Mouse (Mus musculus): Measurements from ENCODE around the gene Gm42517. TPM values are rescaled to one million over a fixed set of nuclear protein-coding genes. Genes with fewer than 3 reads are reported as not detected.
A peak's percentile ranks its signal among the peaks of the same experiment; 100 is the strongest.

The Gm42517 gene
- polyA plus RNA-seq (2015; fragmentation: Nextera tagmentation; extraction: Ambion mirVana): 2.8 and 3.8 TPM in 2 replicates

GRCm38 (mm10) chr5:108367871-108368332 lies at the start of gene Gm42517:
Gene Gm42517 (minus strand): TSS chr5:108367922.
- no peaks in the 10 kb centered on the region for H3K36me3 ChIP-seq
- peak within 1 kb of the TSS; percentile 66 for H3K4me3 ChIP-seq
- no peaks in the 10 kb centered on the region for H3K9me3 ChIP-seq
- peak within 1 kb of the TSS; percentile 94 for H3K4me2 ChIP-seq
- ATAC-seq (ENCODE audit: low FRiP score, low read depth): peak; percentile 52
- H3K9ac ChIP-seq: peak within 1 kb of the TSS; percentile 59
- peaks cover 43% of the 10 kb centered on the region for H3K4me1 ChIP-seq (replicated peaks)
- H3K27ac ChIP-seq (replicated peaks): peak within 1 kb of the TSS; percentile 33; the same call in 1 of the 2 replicates
- under 1% methylated on average over 24 of the region's 36 CpGs for WGBS
- H3K27me3 ChIP-seq: peaks cover 67% of the 10 kb centered on the region

GRCm38 (mm10) chr5:108414711-108415110 lies 47.0 kb upstream of the Gm42517 start:
- Histone ChIP-seq H3K9ac (no peak overlapping the region), H3K9me3 (no peaks in the 10 kb centered on the region), H3K4me2 (no peak overlapping the region), H3K4me1 (replicated peaks) (no peaks in the 10 kb centered on the region), H3K4me3 (no peak overlapping the region), H3K27me3 (no peaks in the 10 kb centered on the region), H3K36me3 (no peaks in the 10 kb centered on the region), H3K27ac (replicated peaks) (no peak overlapping the region)
- 90% methylated on average over 2 of the region's 2 CpGs for WGBS
- no peak for ATAC-seq (ENCODE audit: low FRiP score, low read depth)

DNA sequence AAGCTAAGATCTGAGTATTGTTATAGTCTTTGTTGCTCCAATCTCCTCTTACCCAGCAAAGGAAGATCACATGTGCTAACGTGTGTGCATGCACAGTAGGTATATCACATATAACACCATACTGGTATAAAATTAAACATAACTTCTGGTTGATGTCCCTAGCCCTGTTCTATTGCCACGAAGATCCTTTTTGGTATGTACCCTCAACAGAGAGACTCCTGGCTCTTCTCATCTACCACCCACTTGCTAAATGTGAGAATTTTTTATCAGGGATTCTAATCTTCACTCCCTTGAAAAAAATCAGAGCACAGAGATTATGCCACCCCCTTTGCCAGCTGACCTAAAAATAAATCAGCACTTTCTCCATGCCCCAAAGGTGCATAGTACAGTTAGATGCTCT lies 39.3 kb upstream of the Gm42517 start:
- no peak overlapping the region for H3K4me3 ChIP-seq
- ATAC-seq (ENCODE audit: low FRiP score, low read depth): no peak
- H3K9me3 ChIP-seq: no peaks in the 10 kb centered on the region
- 76% methylated on average over 2 of the region's 2 CpGs for WGBS
- H3K4me2 ChIP-seq: no peak overlapping the region
- H3K9ac ChIP-seq: no peak overlapping the region
- H3K4me1 ChIP-seq (replicated peaks): no peaks in the 10 kb centered on the region
- no peaks in the 10 kb centered on the region for H3K27me3 ChIP-seq
- H3K36me3 ChIP-seq: no peaks in the 10 kb centered on the region
- no peak overlapping the region for H3K27ac ChIP-seq (replicated peaks)

DNA sequence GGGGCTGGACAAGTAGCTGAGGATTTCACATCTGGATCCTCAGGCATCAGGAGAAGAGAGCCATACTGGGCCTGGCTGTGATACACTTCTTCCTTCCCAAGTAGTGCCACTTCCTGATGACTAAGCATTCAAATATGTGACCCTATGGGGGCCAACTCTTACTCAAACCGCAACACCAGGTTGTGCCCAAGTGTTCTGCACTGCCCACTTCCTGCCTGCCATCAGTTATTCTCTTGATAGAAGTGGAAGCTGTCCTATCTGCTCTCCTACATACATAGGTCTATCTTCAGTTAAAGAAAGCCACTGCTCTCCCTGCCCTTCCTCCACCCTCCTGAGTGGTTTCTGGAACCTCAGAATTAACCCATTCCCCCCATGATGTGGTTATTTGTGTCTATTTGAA lies 37.7 kb upstream of the Gm42517 start:
- Histone ChIP-seq H3K27ac (replicated peaks) (no peak overlapping the region), H3K27me3 (no peaks in the 10 kb centered on the region), H3K4me1 (replicated peaks) (no peaks in the 10 kb centered on the region), H3K4me2 (no peak overlapping the region), H3K4me3 (no peak overlapping the region), H3K36me3 (no peaks in the 10 kb centered on the region), H3K9me3 (no peaks in the 10 kb centered on the region), H3K9ac (no peak overlapping the region)
- WGBS: 67% methylated on average over 1 of the region's 1 CpGs
- ATAC-seq (ENCODE audit: low FRiP score, low read depth): no peak

- 81% methylated on average over 4 of the region's 4 CpGs for WGBS
- Histone ChIP-seq H3K4me3 (no peak overlapping the region), H3K9ac (no peak overlapping the region), H3K27me3 (no peaks in the 10 kb centered on the region), H3K9me3 (no peaks in the 10 kb centered on the region), H3K36me3 (no peaks in the 10 kb centered on the region), H3K4me1 (replicated peaks) (no peaks in the 10 kb centered on the region), H3K27ac (replicated peaks) (no peak overlapping the region), H3K4me2 (no peak overlapping the region)
- no peak for ATAC-seq (ENCODE audit: low FRiP score, low read depth)
Measured at GRCm38 (mm10) chr5:108403453-108403852, 35.7 kb upstream of the Gm42517 start.

DNA sequence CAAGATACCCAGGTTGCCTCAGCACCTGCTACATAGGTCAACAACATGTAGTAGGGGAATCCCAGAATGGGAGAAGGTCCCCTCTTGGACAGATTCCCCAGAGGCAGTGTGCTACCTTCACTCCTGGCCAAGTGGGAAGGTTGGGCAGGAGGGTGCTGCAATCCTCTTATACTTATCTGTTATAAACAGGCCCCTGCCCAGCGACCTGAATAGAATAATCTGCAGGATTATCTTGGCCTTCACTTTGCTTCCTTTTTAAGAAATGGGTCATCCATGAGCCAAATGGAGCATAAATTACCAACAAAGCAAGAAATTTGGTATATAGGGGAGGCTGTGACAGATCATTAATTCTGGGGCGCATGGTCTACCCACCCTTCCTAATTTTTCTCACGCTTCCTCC lies 22.0 kb upstream of the Gm42517 start:
- no peaks in the 10 kb centered on the region for H3K9me3 ChIP-seq
- no peak for ATAC-seq (ENCODE audit: low FRiP score, low read depth)
- H3K27ac ChIP-seq (replicated peaks): no peak overlapping the region
- no peaks in the 10 kb centered on the region for H3K4me1 ChIP-seq (replicated peaks)
- 78% methylated on average over 3 of the region's 3 CpGs for WGBS
- no peaks in the 10 kb centered on the region for H3K27me3 ChIP-seq
- no peak overlapping the region for H3K9ac ChIP-seq
- no peak overlapping the region for H3K4me2 ChIP-seq
- no peaks in the 10 kb centered on the region for H3K36me3 ChIP-seq
- no peak overlapping the region for H3K4me3 ChIP-seq

DNA sequence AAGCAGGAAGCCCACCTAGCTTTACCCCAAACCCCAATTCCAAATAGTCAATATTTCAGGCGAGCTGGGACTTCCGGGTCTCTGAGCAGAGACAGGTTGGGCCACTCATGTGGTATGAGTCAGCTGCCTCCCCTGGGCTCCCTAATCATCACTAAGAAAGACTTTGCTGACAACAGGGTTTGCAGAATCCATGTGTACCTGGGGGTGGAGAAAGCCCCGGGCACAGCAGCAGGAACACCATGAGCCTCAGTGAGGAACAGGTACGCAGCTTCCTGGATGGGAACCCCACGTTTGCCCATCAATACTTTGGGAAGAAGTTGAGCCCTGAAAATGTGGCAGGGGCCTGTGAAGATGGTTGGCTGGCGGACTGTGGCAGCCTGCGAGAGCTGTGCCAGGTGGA lies 20.5 kb upstream of the Gm42517 start, which contains the start of gene Pde6b:
TSS of gene Pde6b (plus strand) at position 191 of the 400 bp plus-strand sequence.
- no peak within 1 kb of the TSS for H3K9ac ChIP-seq
- no peak within 1 kb of the TSS for H3K4me2 ChIP-seq
- no peak within 1 kb of the TSS for H3K27ac ChIP-seq (replicated peaks)
- H3K4me1 ChIP-seq (replicated peaks): no peaks in the 10 kb centered on the region
- WGBS: 79% methylated on average over 7 of the region's 7 CpGs
- H3K4me3 ChIP-seq: no peak within 1 kb of the TSS
- H3K9me3 ChIP-seq: no peaks in the 10 kb centered on the region
- H3K36me3 ChIP-seq: no peaks in the 10 kb centered on the region
- H3K27me3 ChIP-seq: no peaks in the 10 kb centered on the region
- no peak for ATAC-seq (ENCODE audit: low FRiP score, low read depth)

- no peak overlapping the region for H3K9ac ChIP-seq
- H3K4me2 ChIP-seq: no peak overlapping the region
- no peaks in the 10 kb centered on the region for H3K27me3 ChIP-seq
- H3K36me3 ChIP-seq: no peaks in the 10 kb centered on the region
- no peaks in the 10 kb centered on the region for H3K4me1 ChIP-seq (replicated peaks)
- ATAC-seq (ENCODE audit: low FRiP score, low read depth): no peak
- no peaks in the 10 kb centered on the region for H3K9me3 ChIP-seq
- no peak overlapping the region for H3K27ac ChIP-seq (replicated peaks)
- no peak overlapping the region for H3K4me3 ChIP-seq
- 79% methylated on average over 4 of the region's 4 CpGs for WGBS
Measured at GRCm38 (mm10) chr5:108386449-108386848, 18.7 kb upstream of the Gm42517 start.

DNA sequence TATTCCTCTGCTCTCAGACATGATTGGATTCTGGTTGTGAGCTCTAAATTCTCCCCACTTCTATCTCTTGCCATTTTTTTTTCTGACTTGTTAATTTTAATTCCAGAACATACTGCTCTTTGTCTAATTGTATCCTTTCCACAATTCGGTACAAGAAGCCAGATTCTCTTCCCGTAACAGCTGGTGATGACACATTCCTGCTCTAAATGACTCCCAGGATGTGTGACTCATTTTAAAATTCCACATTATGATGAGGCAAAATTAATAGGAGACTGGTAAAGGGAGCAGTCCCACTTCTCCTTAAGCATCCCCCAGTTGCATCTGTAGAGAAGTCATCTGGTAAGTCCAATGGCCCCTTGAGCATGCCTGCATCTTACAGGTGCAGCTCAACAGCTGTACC lies 17.9 kb upstream of the Gm42517 start:
- H3K4me3 ChIP-seq: no peak overlapping the region
- H3K4me2 ChIP-seq: no peak overlapping the region
- no peaks in the 10 kb centered on the region for H3K27me3 ChIP-seq
- H3K9me3 ChIP-seq: no peaks in the 10 kb centered on the region
- no peak overlapping the region for H3K27ac ChIP-seq (replicated peaks)
- no peak overlapping the region for H3K9ac ChIP-seq
- WGBS: 89% methylated on average over 2 of the region's 2 CpGs
- H3K36me3 ChIP-seq: no peaks in the 10 kb centered on the region
- no peak for ATAC-seq (ENCODE audit: low FRiP score, low read depth)
- H3K4me1 ChIP-seq (replicated peaks): no peaks in the 10 kb centered on the region

GRCm38 (mm10) chr5:108378346-108378745 lies 10.6 kb upstream of the Gm42517 start:
- WGBS: 94% methylated on average over 4 of the region's 4 CpGs
- no peak for ATAC-seq (ENCODE audit: low FRiP score, low read depth)
- H3K27me3 ChIP-seq: peaks cover 2% of the 10 kb centered on the region

GRCm38 (mm10) chr5:108376059-108376458 lies 8.3 kb upstream of the Gm42517 start:
- 69% methylated on average over 1 of the region's 1 CpGs for WGBS
- Histone ChIP-seq H3K27ac (replicated peaks) (no peak overlapping the region), H3K9me3 (no peaks in the 10 kb centered on the region), H3K36me3 (no peaks in the 10 kb centered on the region), H3K9ac (no peak overlapping the region), H3K4me3 (no peak overlapping the region), H3K27me3 (peaks cover 22% of the 10 kb centered on the region), H3K4me1 (replicated peaks) (no peaks in the 10 kb centered on the region), H3K4me2 (no peak overlapping the region)
- ATAC-seq (ENCODE audit: low FRiP score, low read depth): no peak

More at GRCm38 (mm10) chr5:108378346-108378745, 10.6 kb upstream of the Gm42517 start:
- Histone ChIP-seq H3K9me3 (no peaks in the 10 kb centered on the region), H3K9ac (no peak overlapping the region), H3K27ac (replicated peaks) (no peak overlapping the region), H3K4me2 (no peak overlapping the region), H3K36me3 (no peaks in the 10 kb centered on the region), H3K4me3 (no peak overlapping the region), H3K4me1 (replicated peaks) (no peaks in the 10 kb centered on the region)

DNA sequence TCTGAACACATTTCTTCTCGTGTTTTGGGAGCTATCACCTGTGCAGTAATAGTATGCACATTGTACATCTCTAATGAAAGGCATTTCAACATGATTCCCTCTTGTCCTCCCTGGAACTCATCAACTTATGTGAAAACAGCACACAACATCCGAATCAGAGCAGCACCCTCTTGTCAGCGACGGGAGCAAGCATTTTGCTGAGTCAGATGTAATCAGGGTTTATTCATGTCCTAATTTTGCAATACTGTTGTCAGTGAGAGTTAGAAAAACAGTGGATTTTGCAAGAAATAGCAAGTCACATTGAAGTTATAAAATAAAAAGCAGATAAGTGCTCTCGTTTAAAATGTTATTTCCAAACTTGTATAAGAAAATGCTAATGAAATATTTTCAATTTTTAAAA lies 6.4 kb upstream of the Gm42517 start:
- Histone ChIP-seq H3K9ac (no peak overlapping the region), H3K36me3 (no peaks in the 10 kb centered on the region), H3K4me3 (no peak overlapping the region), H3K27me3 (peaks cover 41% of the 10 kb centered on the region), H3K9me3 (no peaks in the 10 kb centered on the region), H3K27ac (replicated peaks) (no peak overlapping the region), H3K4me2 (no peak overlapping the region), H3K4me1 (replicated peaks) (peaks cover 10% of the 10 kb centered on the region)
- WGBS: 76% methylated on average over 5 of the region's 5 CpGs
- no peak for ATAC-seq (ENCODE audit: low FRiP score, low read depth)

- H3K4me1 ChIP-seq (replicated peaks): peaks cover 43% of the 10 kb centered on the region
- 4% methylated on average over 6 of the region's 6 CpGs for WGBS
- H3K27ac ChIP-seq (replicated peaks): no peak overlapping the region
- no peaks in the 10 kb centered on the region for H3K36me3 ChIP-seq
- H3K9me3 ChIP-seq: no peaks in the 10 kb centered on the region
- H3K27me3 ChIP-seq: peaks cover 53% of the 10 kb centered on the region
- H3K4me3 ChIP-seq: no peak overlapping the region
- no peak overlapping the region for H3K4me2 ChIP-seq
- ATAC-seq (ENCODE audit: low FRiP score, low read depth): no peak
- H3K9ac ChIP-seq: no peak overlapping the region
Measured at GRCm38 (mm10) chr5:108369964-108370363, 2.2 kb upstream of the Gm42517 start.
